Mouse (Mus musculus): ENCODE measurements around the gene Mien1. TPM values are rescaled to one million over a fixed set of nuclear protein-coding genes. Genes with fewer than 3 reads are reported as not detected.

Mien1 gene
- polyA plus RNA-seq, 1 experiment = not detected

GRCm38 (mm10) chr11:98400816-98401215 lies 38.0 kb downstream of the Mien1 start:
- H3K4me3 ChIP-seq (ENCODE audit: insufficient read depth, low read depth, low read length) = no peak overlapping the region
- no peak for TF ChIP-seq CTCF (IDR thresholded peaks at IDR 0.05; ENCODE audit: insufficient read depth, low read depth, low read length)
- TF ChIP-seq POLR2A (IDR thresholded peaks at IDR 0.05; ENCODE audit: insufficient read depth, low read depth, low read length) = no peak
- H3K4me1 ChIP-seq (ENCODE audit: control insufficient read depth, insufficient read depth, low read length) = peaks cover 2% of the 10 kb centered on the region; the same call in 1 of the 2 replicates
- H3K27ac ChIP-seq (ENCODE audit: insufficient read depth, low read depth, low read length) = no peak overlapping the region
- WGBS = 61% methylated on average over 3 of the region's 3 CpGs

- peak within 1 kb of the TSS; percentile 76 for H3K4me3 ChIP-seq (ENCODE audit: insufficient read depth, low read depth, low read length)
- under 1% methylated on average over 40 of the region's 40 CpGs for WGBS
- H3K4me1 ChIP-seq (ENCODE audit: control insufficient read depth, insufficient read depth, low read length) = peaks cover 2% of the 10 kb centered on the region; the same call in 1 of the 2 replicates
- TF ChIP-seq POLR2A (IDR thresholded peaks at IDR 0.05; ENCODE audit: insufficient read depth, low read depth, low read length) (0 out of 2 replicates have a peak, but pooled peaks have one; percentile 34), CTCF (IDR thresholded peaks at IDR 0.05; ENCODE audit: insufficient read depth, low read depth, low read length) (no peak)
- H3K27ac ChIP-seq (ENCODE audit: insufficient read depth, low read depth, low read length) = peak within 1 kb of the TSS; percentile 82
These were observed 38.5 kb downstream of the Mien1 start, which contains the start of gene Pgap3 for GRCm38 (mm10) chr11:98400161-98400726. Pgap3 (minus strand) TSS chr11:98400490.

GRCm38 (mm10) chr11:98397946-98398345 lies 40.8 kb downstream of the Mien1 start:
- TF ChIP-seq POLR2A (IDR thresholded peaks at IDR 0.05; ENCODE audit: insufficient read depth, low read depth, low read length) (no peak), CTCF (IDR thresholded peaks at IDR 0.05; ENCODE audit: insufficient read depth, low read depth, low read length) (no peak)
- no peak overlapping the region for H3K27ac ChIP-seq (ENCODE audit: insufficient read depth, low read depth, low read length)
- H3K4me3 ChIP-seq (ENCODE audit: insufficient read depth, low read depth, low read length) = no peak overlapping the region
- H3K4me1 ChIP-seq (ENCODE audit: control insufficient read depth, insufficient read depth, low read length) = peaks cover 9% of the 10 kb centered on the region
- 89% methylated on average over 7 of the region's 7 CpGs for WGBS

GRCm38 (mm10) chr11:98395041-98395440 lies 43.8 kb downstream of the Mien1 start:
- H3K27ac ChIP-seq (ENCODE audit: insufficient read depth, low read depth, low read length) = no peak overlapping the region
- 45% methylated on average over 4 of the region's 4 CpGs for WGBS
- no peak for TF ChIP-seq CTCF (IDR thresholded peaks at IDR 0.05; ENCODE audit: insufficient read depth, low read depth, low read length)
- TF ChIP-seq POLR2A (IDR thresholded peaks at IDR 0.05; ENCODE audit: insufficient read depth, low read depth, low read length) = no peak
- no peak overlapping the region for H3K4me3 ChIP-seq (ENCODE audit: insufficient read depth, low read depth, low read length)
- H3K4me1 ChIP-seq (ENCODE audit: control insufficient read depth, insufficient read depth, low read length) = peaks cover 6% of the 10 kb centered on the region

GRCm38 (mm10) chr11:98394301-98394700 lies 44.5 kb downstream of the Mien1 start:
- no peak for TF ChIP-seq CTCF (IDR thresholded peaks at IDR 0.05; ENCODE audit: insufficient read depth, low read depth, low read length)
- TF ChIP-seq POLR2A (IDR thresholded peaks at IDR 0.05; ENCODE audit: insufficient read depth, low read depth, low read length) = no peak
- Histone ChIP-seq H3K27ac (ENCODE audit: insufficient read depth, low read depth, low read length) (no peak overlapping the region), H3K4me1 (ENCODE audit: control insufficient read depth, insufficient read depth, low read length) (peaks cover 7% of the 10 kb centered on the region), H3K4me3 (ENCODE audit: insufficient read depth, low read depth, low read length) (no peak overlapping the region)
- 65% methylated on average over 6 of the region's 6 CpGs for WGBS

GRCm38 (mm10) chr11:98393317-98393716 lies 45.5 kb downstream of the Mien1 start:
- 72% methylated on average over 6 of the region's 6 CpGs for WGBS
- TF ChIP-seq POLR2A (IDR thresholded peaks at IDR 0.05; ENCODE audit: insufficient read depth, low read depth, low read length) (no peak), CTCF (IDR thresholded peaks at IDR 0.05; ENCODE audit: insufficient read depth, low read depth, low read length) (no peak)
- Histone ChIP-seq H3K4me1 (ENCODE audit: control insufficient read depth, insufficient read depth, low read length) (peaks cover 16% of the 10 kb centered on the region), H3K27ac (ENCODE audit: insufficient read depth, low read depth, low read length) (no peak overlapping the region), H3K4me3 (ENCODE audit: insufficient read depth, low read depth, low read length) (no peak overlapping the region)

- 77% methylated on average over 4 of the region's 4 CpGs for WGBS
- TF ChIP-seq POLR2A (IDR thresholded peaks at IDR 0.05; ENCODE audit: insufficient read depth, low read depth, low read length) = no peak
- no peak for TF ChIP-seq CTCF (IDR thresholded peaks at IDR 0.05; ENCODE audit: insufficient read depth, low read depth, low read length)
- Histone ChIP-seq H3K4me1 (ENCODE audit: control insufficient read depth, insufficient read depth, low read length) (peaks cover 19% of the 10 kb centered on the region), H3K27ac (ENCODE audit: insufficient read depth, low read depth, low read length) (no peak overlapping the region), H3K4me3 (ENCODE audit: insufficient read depth, low read depth, low read length) (no peak overlapping the region)
These were observed 46.1 kb downstream of the Mien1 start for GRCm38 (mm10) chr11:98392645-98393044.

- Histone ChIP-seq H3K27ac (ENCODE audit: insufficient read depth, low read depth, low read length) (no peak overlapping the region), H3K4me1 (ENCODE audit: control insufficient read depth, insufficient read depth, low read length) (peaks cover 19% of the 10 kb centered on the region), H3K4me3 (ENCODE audit: insufficient read depth, low read depth, low read length) (no peak overlapping the region)
- 39% methylated on average over 8 of the region's 8 CpGs for WGBS
- TF ChIP-seq CTCF (IDR thresholded peaks at IDR 0.05; ENCODE audit: insufficient read depth, low read depth, low read length) (no peak), POLR2A (IDR thresholded peaks at IDR 0.05; ENCODE audit: insufficient read depth, low read depth, low read length) (no peak)
These were observed 46.8 kb downstream of the Mien1 start for GRCm38 (mm10) chr11:98392034-98392433.

- no peak overlapping the region for H3K27ac ChIP-seq (ENCODE audit: insufficient read depth, low read depth, low read length)
- no peak for TF ChIP-seq CTCF (IDR thresholded peaks at IDR 0.05; ENCODE audit: insufficient read depth, low read depth, low read length)
- TF ChIP-seq POLR2A (IDR thresholded peaks at IDR 0.05; ENCODE audit: insufficient read depth, low read depth, low read length) = no peak
- peaks cover 24% of the 10 kb centered on the region for H3K4me1 ChIP-seq (ENCODE audit: control insufficient read depth, insufficient read depth, low read length)
- 71% methylated on average over 12 of the region's 12 CpGs for WGBS
- H3K4me3 ChIP-seq (ENCODE audit: insufficient read depth, low read depth, low read length) = no peak overlapping the region
These were observed 48.6 kb downstream of the Mien1 start for GRCm38 (mm10) chr11:98390141-98390540.

Measured in olfactory bulb, adult 2 months (tissue).